Mouse (Mus musculus) limb, embryonic 14.5 days (tissue): ENCODE results near the gene Zmynd15. TPM values are rescaled to one million over a fixed set of nuclear protein-coding genes. Genes with fewer than 3 reads are reported as not detected.

Experiments
- ATAC-seq: fragments of 200-750 bp; cut with Nextera tagmentation; 2 replicates; pipeline ENCODE4 v1.8.0; 2017; ENCODE audit warnings: low read depth, moderate number of reproducible peaks, moderate TSS enrichment; ENCODE audit not compliant: low FRiP score
- DNase-seq: peaks from one replicate; pipeline ENCODE4 v3.0.0-alpha.2; 2015; ENCODE audit warnings: low spot score
- H3K27ac ChIP-seq: fragments of 300-500 bp; sonication (generic); replicated peaks from 2 replicates; pipeline ENCODE4 v1.5.1; 2014; ENCODE audit warnings: low read depth, mild to moderate bottlenecking, low read length, moderate library complexity, mixed read lengths
- H3K27me3 ChIP-seq: fragments of 300-500 bp; sonication (generic); 2 replicates; pipeline ENCODE4 v1.6.1; 2014; ENCODE audit warnings: low read length, mixed read lengths; ENCODE audit not compliant: control insufficient read depth, insufficient read depth
- H3K36me3 ChIP-seq: fragments of 300-500 bp; sonication (generic); 2 replicates; pipeline ENCODE4 v1.6.1; 2014; ENCODE audit warnings: mild to moderate bottlenecking, low read length, moderate library complexity, mixed read lengths; ENCODE audit not compliant: control insufficient read depth, insufficient read depth
- H3K4me1 ChIP-seq: fragments of 300-500 bp; sonication (generic); 2 replicates; pipeline ENCODE4 v1.6.1; 2014; ENCODE audit warnings: antibody characterized with exemption, low read length, mixed read lengths; ENCODE audit not compliant: control insufficient read depth, insufficient read depth
- H3K4me2 ChIP-seq: fragments of 300-500 bp; sonication (generic); replicated peaks from 2 replicates; pipeline ENCODE4 v1.6.1; 2014; ENCODE audit warnings: low read depth, mild to moderate bottlenecking, low read length, moderate library complexity; ENCODE audit not compliant: severe bottlenecking
- H3K4me3 ChIP-seq: fragments of 300-500 bp; sonication (generic); replicated peaks from 2 replicates; pipeline ENCODE4 v1.5.1; 2014; ENCODE audit warnings: low read length
- H3K9ac ChIP-seq: fragments of 300-500 bp; sonication (generic); 2 replicates; pipeline ENCODE4 v1.6.1; 2014; ENCODE audit warnings: mild to moderate bottlenecking, low read depth, low read length, moderate library complexity; ENCODE audit not compliant: severe bottlenecking
- H3K9me3 ChIP-seq: fragments of 300-500 bp; sonication (generic); 2 replicates; pipeline ENCODE4 v1.6.1; 2016; ENCODE audit warnings: low read length; ENCODE audit not compliant: control insufficient read depth
- POLR2A ChIP-seq: fragments of 200-500 bp; IDR thresholded peaks from 2 replicates; pipeline ENCODE4 v1.8.0; 2012; ENCODE audit warnings: inconsistent platforms, mild to moderate bottlenecking, moderate library complexity, borderline replicate concordance; ENCODE audit not compliant: insufficient read depth, insufficient read length; ENCODE audit errors: extremely low read depth
- WGBS: fragments of 180-500 bp; shearing (Covaris S2); extraction: QIAGEN DNeasy Blood & Tissue Kit; methylation state at CpG from one replicate; pipeline ENCODE4 v1.1.7; 2014; 5-methylcytosine and 5-hydroxymethylcytosine counted together
- polyA plus RNA-seq, 2 experiments: library from polyadenylated mRNA; depleted of rRNA in 1 of 2; stranded (reverse) in 1 of 2; unstranded in 1 of 2; fragments of >200 nt; fragmentation: Nextera tagmentation in 1 of 2; extraction: Ambion mirVana in 1 of 2; gene quantifications; 2 replicates each; pipeline versions ENCODE4 v1.2.1 to v1.2.3; 2012 to 2014

The Zmynd15 gene
- polyA plus RNA-seq, 2 experiments = 0.92 to 1.1 TPM

DNA sequence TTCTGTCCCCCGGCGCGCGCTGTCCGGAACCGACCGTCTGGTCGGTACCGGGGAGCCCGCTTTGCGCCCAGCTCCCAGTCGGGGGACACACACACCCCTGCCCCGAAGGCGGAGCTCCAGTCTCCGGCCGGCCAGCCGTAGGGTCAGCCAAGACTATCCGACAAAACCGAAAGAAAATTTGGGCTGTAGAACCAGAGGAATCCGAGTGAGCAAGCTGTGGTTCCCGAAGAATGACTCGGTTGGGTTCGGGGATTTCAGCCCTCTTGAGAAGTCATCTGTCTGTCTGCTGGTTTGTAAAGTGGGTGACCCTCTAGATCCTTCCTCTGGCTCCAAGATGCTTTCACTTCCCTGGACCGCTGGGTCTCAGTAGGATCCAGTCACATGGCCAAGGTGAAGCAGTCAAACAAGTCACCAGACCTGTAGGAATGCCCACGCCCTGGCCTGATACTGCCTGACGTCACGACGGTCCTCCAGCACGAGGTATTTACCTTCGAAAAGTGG is 418 bp downstream of the Zmynd15 start, which contains the start of gene Cxcl16:
Gene Cxcl16 (minus strand): TSS at position 384 of the 501 bp plus-strand sequence.
- WGBS = 3% methylated on average over 30 of the region's 30 CpGs
- DNase-seq = no peak
- H3K27ac ChIP-seq = no peak within 1 kb of the TSS

GRCm38 (mm10) chr11:70463970-70464369 is 4.7 kb downstream of the Zmynd15 start:
- Histone ChIP-seq H3K9me3 (no peaks in the 10 kb centered on the region), H3K9ac (no peak overlapping the region), H3K4me2 (no peak overlapping the region), H3K4me3 (no peak overlapping the region), H3K36me3 (no peaks in the 10 kb centered on the region), H3K4me1 (peaks cover 10% of the 10 kb centered on the region), H3K27me3 (peaks cover 19% of the 10 kb centered on the region; the same call in 1 of the 2 replicates), H3K27ac (no peak overlapping the region)
- no peak for ATAC-seq
- TF ChIP-seq POLR2A = no peak
- 80% methylated on average over 5 of the region's 5 CpGs for WGBS
- DNase-seq = no peak

More for the DNA sequence above, 418 bp downstream of the Zmynd15 start, which contains the start of gene Cxcl16:
- H3K4me2 ChIP-seq = peak within 1 kb of the TSS; percentile 92
- no peak for ATAC-seq
- no peaks in the 10 kb centered on the region for H3K9me3 ChIP-seq
- H3K9ac ChIP-seq = peak within 1 kb of the TSS; percentile 67
- peak within 1 kb of the TSS; percentile 56 for H3K4me3 ChIP-seq
- peaks cover 17% of the 10 kb centered on the region for H3K27me3 ChIP-seq
- H3K36me3 ChIP-seq = no peaks in the 10 kb centered on the region
- TF ChIP-seq POLR2A = no peak
- H3K4me1 ChIP-seq = peaks cover 5% of the 10 kb centered on the region; the same call in 1 of the 2 replicates

DNA sequence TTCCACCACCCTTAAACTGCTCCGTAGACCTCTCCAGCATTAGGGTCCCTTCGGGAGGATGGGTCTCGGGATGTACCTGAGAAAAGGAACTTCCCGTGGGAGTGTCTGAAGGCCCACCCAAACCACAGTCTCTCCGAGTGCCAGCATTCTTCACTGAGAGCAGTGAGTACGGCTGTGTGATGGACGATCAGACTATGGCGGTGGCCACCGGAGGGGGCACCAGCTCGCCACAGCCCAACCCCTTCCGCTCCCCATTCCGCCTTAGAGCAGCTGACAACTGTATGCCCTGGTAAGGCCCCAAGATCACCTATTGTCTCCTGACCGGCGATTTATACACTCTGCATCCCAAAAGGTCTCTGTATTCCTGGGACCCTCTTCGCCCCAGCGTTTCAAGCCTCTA is 6.0 kb downstream of the Zmynd15 start:
- no peaks in the 10 kb centered on the region for H3K9me3 ChIP-seq
- peaks cover 9% of the 10 kb centered on the region for H3K4me1 ChIP-seq
- peak overlapping the region; percentile 56 for H3K4me2 ChIP-seq
- H3K4me3 ChIP-seq = peak overlapping the region; percentile 22
- 28% methylated on average over 16 of the region's 16 CpGs for WGBS
- DNase-seq (no peak), ATAC-seq (no peak)
- peak overlapping the region; percentile 41 for H3K9ac ChIP-seq
- no peaks in the 10 kb centered on the region for H3K36me3 ChIP-seq
- no peak for TF ChIP-seq POLR2A
- no peak overlapping the region for H3K27ac ChIP-seq
- peaks cover 17% of the 10 kb centered on the region; the same call in 1 of the 2 replicates for H3K27me3 ChIP-seq

DNA sequence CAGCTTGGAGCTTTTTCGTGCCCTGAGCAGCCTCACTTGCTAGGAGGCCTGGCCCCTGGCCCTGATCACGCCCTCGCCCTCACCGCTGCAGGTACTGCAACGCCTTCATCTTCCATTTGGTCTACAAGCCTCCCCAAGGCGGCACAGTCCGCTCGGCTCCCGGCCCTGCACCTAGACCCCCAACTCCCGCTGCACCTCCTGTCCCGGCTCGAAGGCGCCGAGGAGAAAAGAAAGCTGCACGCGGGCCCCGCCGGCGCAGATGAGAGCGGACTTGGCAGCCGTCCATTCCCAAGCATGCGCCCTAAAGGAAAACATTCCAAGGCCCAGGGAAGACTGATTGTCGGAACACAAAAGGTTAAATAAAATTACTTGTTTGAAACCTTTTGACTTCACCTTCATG is 6.6 kb downstream of the Zmynd15 start:
- Histone ChIP-seq H3K9ac (peak overlapping the region; percentile 41), H3K27ac (no peak overlapping the region), H3K4me1 (peaks cover 9% of the 10 kb centered on the region), H3K36me3 (no peaks in the 10 kb centered on the region), H3K4me2 (peak overlapping the region; percentile 56), H3K27me3 (0 out of 2 replicates have a peak, but pooled peaks cover 12% of the 10 kb centered on the region), H3K4me3 (peak overlapping the region; percentile 22), H3K9me3 (no peaks in the 10 kb centered on the region)
- WGBS = 4% methylated on average over 23 of the region's 23 CpGs
- no peak for TF ChIP-seq POLR2A
- DNase-seq (no peak), ATAC-seq (no peak)

GRCm38 (mm10) chr11:70467902-70468619 is 8.8 kb downstream of the Zmynd15 start:
- DNase-seq = no peak
- Histone ChIP-seq H3K4me2 (no peak overlapping the region), H3K4me1 (peaks cover 9% of the 10 kb centered on the region), H3K36me3 (no peaks in the 10 kb centered on the region), H3K4me3 (no peak overlapping the region), H3K27ac (no peak overlapping the region), H3K27me3 (0 out of 2 replicates have a peak, but pooled peaks cover 12% of the 10 kb centered on the region), H3K9me3 (no peaks in the 10 kb centered on the region), H3K9ac (no peak overlapping the region)
- ATAC-seq = no peak
- no peak for TF ChIP-seq POLR2A
- WGBS = 92% methylated on average over 5 of the region's 5 CpGs
